Mouse (Mus musculus): ENCODE results near the gene Ccdc50. TPM values are rescaled to one million over a fixed set of nuclear protein-coding genes. Genes with fewer than 3 reads are reported as not detected.
A peak's percentile ranks its signal among the peaks of the same experiment; 100 is the strongest.

Ccdc50 gene
- 10 to 100 TPM; 78.4 to 82.4 TPM for total RNA-seq (2021)
- long read RNA-seq, experiment 1, full-length matches to known transcripts, result 15 of 55 reads
- long read RNA-seq, experiment 1, partial matches to known transcripts, result 26 of 55 reads
- long read RNA-seq, experiment 1, other reads (novel, unspliced or antisense), result 14 of 55 reads
- long read RNA-seq, experiment 2, full-length matches to known transcripts, result 15 of 73 reads
- long read RNA-seq, experiment 2, partial matches to known transcripts, result 48 of 73 reads
- long read RNA-seq, experiment 2, other reads (novel, unspliced or antisense), result 10 of 73 reads

DNA sequence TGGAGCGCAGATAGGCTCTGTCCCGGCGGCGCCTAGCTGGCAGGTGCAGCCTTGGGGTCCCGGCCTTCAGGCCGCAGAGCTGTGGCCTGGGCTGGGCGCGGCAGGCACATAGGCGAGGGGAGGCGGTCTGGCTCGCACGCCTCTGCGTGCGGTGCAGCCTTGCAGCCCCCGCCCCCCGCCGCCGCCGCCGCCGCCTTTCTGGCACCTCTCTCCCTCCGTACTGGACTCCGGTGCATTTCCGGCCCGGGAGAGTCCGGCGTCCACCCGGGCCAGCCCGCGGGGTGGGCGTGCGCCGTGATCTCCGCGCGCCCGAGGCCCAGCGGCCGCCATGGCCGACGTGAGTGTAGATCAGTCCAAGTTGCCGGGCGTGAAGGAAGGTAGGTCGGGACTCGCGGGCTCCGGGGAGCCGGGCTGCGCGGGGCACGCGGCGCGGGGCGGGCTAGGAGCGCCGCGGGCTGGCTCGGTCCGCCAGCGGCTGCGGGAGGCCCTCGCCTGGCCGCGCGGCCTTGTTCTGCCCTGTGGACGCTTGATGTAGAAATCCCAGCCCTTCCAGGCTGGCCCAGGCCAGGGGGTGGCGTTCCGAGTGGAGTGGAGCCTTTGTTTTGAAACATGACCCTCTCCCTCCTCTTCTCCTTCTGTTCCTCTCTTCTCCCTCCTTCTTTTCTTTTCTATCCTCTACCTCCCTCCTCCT lies at the start of gene Ccdc50:
Ccdc50 (plus strand) TSS at position 109 of the 691 bp plus-strand sequence.
- Histone ChIP-seq H3K4me3 (peak within 1 kb of the TSS; percentile 94), H3K27ac (peak within 1 kb of the TSS; percentile 93)
- peak; percentile 16; the same call in 1 of the 2 replicates for TF ChIP-seq CTCF (IDR thresholded peaks at IDR 0.05)
- DNase-seq, result peak; percentile 90
- intact Hi-C loops (cut with DNase I), result loop anchor here (1.0 kb wide), 1 partner anchor 28 kb away; no protein-coding TSS in a partner anchor

DNA sequence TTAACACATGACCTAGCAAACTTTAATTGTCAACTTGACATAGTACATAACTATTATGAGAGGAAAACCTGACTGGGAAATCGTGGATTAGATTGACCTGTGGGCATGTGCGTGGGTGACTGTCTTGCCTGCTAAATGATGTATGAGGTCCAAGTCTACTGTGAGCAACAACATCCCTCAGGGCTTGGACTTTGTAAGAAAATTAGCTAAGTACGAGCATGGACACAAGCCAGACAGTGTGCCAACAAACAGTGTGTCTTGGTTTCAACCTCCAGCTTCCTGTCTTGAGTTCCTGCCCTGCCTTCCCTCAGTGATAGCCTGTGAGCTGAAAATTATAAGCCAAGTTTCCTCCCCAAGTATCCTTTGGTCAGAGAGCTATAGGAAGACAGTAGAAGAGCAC lies 41.1 kb upstream of the Ccdc50 start:
- intact Hi-C loops (cut with DNase I), result no loop called here
- no peak overlapping the region for H3K4me3 ChIP-seq
- DNase-seq, result no peak
- H3K27ac ChIP-seq, result no peak overlapping the region
- no peak for TF ChIP-seq CTCF (IDR thresholded peaks at IDR 0.05)

DNA sequence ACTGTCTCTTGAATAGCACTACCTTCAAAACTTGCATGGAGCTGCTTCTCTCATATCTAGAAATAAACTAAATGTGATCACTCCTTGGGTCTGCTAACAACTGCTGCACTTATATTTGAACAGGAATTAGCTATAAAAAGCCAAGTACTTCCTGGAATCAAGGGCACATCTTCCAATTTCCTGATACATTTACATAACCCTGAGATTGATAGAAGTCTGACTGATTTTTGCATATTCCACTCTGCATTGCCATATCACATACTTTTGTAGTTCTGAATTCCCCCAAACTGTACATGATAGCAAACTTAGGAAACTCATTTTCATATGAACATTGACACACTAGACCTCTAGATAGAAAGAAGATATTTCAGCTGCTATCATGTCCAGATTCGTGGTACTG lies 40.3 kb upstream of the Ccdc50 start:
- intact Hi-C loops (cut with DNase I), result no loop called here
- H3K27ac ChIP-seq, result no peak overlapping the region
- TF ChIP-seq CTCF (IDR thresholded peaks at IDR 0.05), result no peak
- no peak overlapping the region for H3K4me3 ChIP-seq
- DNase-seq, result no peak

DNA sequence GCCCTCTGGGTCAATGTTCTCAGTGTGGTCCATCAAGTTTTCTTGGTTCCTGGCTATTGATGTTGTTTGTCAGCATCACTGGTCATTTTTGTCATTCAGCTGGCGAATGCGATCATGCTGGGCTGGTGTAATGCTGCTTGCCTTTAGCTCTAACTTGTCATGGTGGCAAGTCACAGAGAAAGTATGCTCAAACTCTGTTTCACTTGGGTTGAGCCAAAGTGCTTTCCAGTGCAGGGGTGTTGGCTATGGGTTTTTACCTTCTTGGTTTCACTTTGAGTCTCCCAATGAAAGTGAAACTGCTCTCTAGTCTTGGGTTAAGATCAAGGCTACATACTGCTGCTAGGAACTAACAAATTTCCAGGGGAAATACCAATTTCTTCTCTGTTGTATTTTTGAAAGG lies 39.4 kb upstream of the Ccdc50 start:
- TF ChIP-seq CTCF (IDR thresholded peaks at IDR 0.05), result no peak
- DNase-seq, result no peak
- H3K27ac ChIP-seq, result no peak overlapping the region
- H3K4me3 ChIP-seq, result no peak overlapping the region
- intact Hi-C loops (cut with DNase I), result no loop called here

DNA sequence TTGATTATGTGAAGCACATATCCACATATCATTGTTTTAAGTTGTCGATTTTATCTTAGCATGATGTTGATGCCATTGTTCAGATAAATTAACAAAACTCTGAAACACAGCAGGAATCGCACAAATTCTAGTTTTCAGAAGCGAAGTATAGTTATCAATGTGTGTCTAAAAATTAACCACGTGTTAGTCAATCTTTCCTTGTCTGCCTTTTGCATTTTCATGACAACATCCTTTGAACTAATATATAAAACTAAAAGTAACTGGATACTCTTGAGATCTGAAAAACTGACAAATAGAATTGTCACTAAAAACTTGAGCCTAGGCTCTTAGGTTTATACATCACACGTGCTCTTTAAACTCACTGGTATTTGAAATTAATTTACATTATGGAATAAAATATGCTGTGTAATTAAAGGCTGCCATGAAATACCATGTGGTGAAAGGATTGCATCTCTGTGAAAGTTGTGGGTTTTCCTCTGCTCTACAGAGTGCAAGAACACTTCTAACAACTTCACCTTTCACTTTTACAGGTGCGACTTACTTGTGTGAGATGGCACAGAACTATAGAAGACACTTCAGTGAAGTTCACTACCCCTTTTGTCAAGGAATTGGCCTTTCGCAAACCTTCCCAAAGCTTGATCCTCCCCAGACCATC lies 38.7 kb upstream of the Ccdc50 start:
- Histone ChIP-seq H3K4me3 (no peak overlapping the region), H3K27ac (no peak overlapping the region)
- TF ChIP-seq CTCF (IDR thresholded peaks at IDR 0.05), result no peak
- intact Hi-C loops (cut with DNase I), result no loop called here
- DNase-seq, result no peak

DNA sequence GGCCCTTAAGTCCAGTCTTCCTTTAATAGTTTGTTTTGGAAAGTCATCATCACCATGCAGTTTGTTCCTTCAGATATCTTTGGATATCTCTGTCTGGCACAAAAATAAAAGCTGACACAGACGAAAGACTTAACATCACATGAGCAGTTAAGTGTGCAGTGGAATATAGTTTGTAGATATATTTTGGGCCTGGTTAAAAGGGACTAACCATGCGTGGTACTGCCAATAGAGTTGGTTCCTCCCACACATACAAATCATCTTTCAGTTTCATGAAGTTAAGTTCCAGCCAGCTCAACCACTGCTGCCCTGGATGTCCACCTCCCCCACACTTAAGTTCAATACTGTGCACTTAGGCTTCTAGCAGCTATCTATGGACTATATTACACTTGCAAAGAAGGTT lies 34.2 kb upstream of the Ccdc50 start:
- no peak for TF ChIP-seq CTCF (IDR thresholded peaks at IDR 0.05)

DNA sequence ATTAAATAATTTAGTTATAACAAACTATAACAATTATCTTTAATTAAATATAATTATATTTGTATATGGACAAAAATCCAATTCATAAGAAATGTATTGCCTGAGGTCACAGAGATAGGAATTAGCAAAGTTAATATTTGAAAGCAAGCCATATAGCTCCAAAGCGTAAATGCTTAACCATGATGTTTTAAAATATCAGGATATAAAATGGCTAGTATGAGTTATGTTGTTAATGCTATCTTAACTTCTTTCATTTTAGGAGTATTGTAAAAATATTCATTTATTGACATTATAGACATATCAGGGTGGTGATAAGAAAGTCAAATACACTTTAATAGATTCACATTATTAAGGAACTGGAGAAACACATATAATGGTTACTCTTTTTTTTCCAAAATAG lies 28.6 kb upstream of the Ccdc50 start:
- H3K4me3 ChIP-seq, result no peak overlapping the region
- H3K27ac ChIP-seq, result no peak overlapping the region
- DNase-seq, result no peak
- TF ChIP-seq CTCF (IDR thresholded peaks at IDR 0.05), result no peak
- intact Hi-C loops (cut with DNase I), result no loop called here

More for the DNA sequence above, 34.2 kb upstream of the Ccdc50 start:
- Histone ChIP-seq H3K4me3 (no peak overlapping the region), H3K27ac (no peak overlapping the region)
- intact Hi-C loops (cut with DNase I), result no loop called here
- DNase-seq, result no peak

DNA sequence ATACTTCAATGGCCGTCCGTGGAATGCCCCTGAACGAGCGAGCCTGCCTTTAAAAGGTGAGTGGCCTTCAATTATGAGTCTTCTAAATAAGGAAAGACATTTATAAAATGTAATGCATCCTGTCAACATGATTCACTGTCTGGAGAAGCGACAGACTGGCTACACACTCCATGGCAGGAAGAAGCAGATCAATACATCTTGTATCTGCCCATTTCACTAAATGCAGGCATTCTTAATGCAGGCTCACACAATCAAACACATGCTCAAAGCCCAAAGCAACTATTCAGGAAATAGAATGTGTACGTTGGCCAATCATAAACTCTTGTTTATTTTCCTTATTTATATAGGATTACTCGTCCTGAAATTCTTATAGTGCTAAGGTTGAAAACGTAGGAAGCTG lies 18.5 kb upstream of the Ccdc50 start, which contains the start of gene Uts2b:
Uts2b (minus strand) TSS at position 49 of the 400 bp plus-strand sequence.
- TF ChIP-seq CTCF (IDR thresholded peaks at IDR 0.05), result no peak
- no peak within 1 kb of the TSS for H3K4me3 ChIP-seq
- intact Hi-C loops (cut with DNase I), result no loop called here
- no peak within 1 kb of the TSS for H3K27ac ChIP-seq
- no peak for DNase-seq

DNA sequence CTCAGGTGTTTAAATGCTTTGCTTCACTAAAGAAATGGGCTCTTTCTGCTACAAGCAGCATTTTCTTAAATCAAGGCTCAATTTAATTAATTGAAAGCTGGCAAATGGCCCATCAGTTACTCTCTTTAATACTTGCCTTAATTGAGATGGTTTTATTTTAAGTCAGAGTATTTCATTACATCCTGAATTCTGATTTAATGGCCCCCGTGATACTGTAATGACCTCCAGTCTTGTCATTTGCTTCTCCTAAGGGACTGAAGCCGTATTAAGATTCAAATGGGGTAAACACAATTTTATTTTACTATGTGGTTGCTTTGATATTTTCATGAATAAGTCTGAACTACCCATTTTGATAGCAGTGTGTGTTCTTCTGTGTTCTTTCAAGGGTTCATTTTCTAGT lies 18.0 kb upstream of the Ccdc50 start:
- no peak overlapping the region for H3K4me3 ChIP-seq
- no peak overlapping the region for H3K27ac ChIP-seq
- DNase-seq, result no peak
- intact Hi-C loops (cut with DNase I), result no loop called here
- TF ChIP-seq CTCF (IDR thresholded peaks at IDR 0.05), result no peak

DNA sequence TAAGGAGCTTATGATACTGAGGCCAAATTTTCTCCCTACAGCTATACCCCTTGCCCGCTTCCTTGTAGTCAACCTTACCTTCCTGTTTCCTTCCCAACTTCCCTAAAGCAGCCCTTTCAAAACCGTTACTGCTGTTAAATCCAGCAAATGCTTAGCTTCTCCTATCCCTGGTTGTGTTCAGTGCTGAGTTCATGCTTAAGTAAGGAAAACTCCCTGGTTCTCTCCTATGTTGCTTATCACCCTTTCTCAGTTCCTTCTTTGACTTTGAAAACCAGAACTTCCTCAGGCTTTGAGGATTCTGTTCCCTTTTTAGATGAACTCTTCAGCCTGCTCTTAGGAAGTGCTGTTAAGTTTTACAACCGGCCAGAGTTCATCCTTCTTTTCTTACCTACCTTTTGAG lies 14.5 kb upstream of the Ccdc50 start:
- no peak for TF ChIP-seq CTCF (IDR thresholded peaks at IDR 0.05)
- DNase-seq, result no peak
- H3K27ac ChIP-seq, result no peak overlapping the region
- intact Hi-C loops (cut with DNase I), result no loop called here
- H3K4me3 ChIP-seq, result no peak overlapping the region

DNA sequence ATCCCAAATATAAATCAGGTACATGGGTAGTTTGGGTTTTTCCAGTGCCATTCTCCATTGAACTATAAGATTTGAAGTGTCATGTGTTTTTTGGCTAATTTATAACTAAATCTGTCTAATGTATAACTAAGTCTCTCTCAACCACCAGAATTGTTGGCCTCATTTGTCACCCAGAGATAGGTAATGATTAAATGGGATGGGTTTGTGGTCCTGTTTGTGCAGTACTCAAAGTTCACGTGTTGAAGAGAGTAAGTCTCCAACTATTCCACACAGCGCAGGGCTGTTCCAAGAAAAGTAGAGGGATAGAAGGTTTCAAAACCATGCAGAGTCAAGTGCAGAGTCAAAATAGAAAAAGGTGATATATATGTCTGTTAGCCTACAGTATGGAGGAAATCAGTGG lies 13.4 kb upstream of the Ccdc50 start:
- TF ChIP-seq CTCF (IDR thresholded peaks at IDR 0.05), result no peak
- intact Hi-C loops (cut with DNase I), result no loop called here
- no peak for DNase-seq
- Histone ChIP-seq H3K27ac (no peak overlapping the region), H3K4me3 (no peak overlapping the region)

DNA sequence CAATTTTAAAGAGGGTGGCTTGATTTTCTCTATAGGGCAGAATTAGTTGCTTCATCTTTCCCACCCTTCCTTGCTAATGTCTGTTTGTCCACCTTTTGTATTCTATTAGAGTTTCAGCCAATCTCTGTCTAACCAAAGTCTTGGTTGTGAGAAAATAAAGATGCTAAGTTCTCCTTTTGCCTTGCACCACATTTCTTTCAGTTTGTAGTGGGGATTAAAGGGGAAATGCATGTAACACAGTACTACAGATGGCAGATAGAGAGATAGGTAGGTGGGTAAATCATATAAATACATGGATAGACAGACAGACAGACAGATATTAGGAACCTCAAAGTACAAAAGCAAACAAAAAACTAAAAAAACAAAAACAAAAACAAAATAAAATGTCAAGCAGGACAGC lies 12.1 kb upstream of the Ccdc50 start:
- no peak overlapping the region for H3K4me3 ChIP-seq
- DNase-seq, result no peak
- intact Hi-C loops (cut with DNase I), result no loop called here
- TF ChIP-seq CTCF (IDR thresholded peaks at IDR 0.05), result no peak
- H3K27ac ChIP-seq, result no peak overlapping the region

DNA sequence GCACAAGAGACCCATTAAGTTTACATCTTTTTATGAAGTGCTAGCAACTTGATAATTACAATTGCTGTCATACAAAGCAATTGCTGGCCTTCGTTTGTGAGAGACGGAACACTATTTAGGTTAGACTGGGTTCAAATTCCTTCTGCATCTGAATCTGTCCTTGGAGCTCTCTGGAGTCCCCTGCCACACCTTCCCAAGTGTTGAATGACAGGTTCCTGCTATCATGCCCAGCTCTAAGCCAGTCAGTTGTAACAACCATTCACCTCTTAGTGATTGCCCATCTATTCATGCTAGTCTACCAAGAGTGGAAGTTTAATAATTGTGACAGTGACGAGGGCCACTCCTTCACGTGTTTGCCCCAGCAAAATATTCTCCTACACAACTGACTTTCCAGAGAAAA lies 6.5 kb upstream of the Ccdc50 start:
- no peak for TF ChIP-seq CTCF (IDR thresholded peaks at IDR 0.05)
- DNase-seq, result no peak
- Histone ChIP-seq H3K4me3 (no peak overlapping the region), H3K27ac (no peak overlapping the region)
- intact Hi-C loops (cut with DNase I), result no loop called here
